Mouse (Mus musculus) cerebellum, postnatal 14 days (tissue): ENCODE data around the gene Psmb6.
A peak's percentile ranks its signal among the peaks of the same experiment; 100 is the strongest.
"Not testable (repeated sequence)": the region's sequence is repeated elsewhere in the genome, so short reads cannot be mapped to it uniquely, and the experiment has no call there.

ENCODE experiments used
- DNase-seq, 2 experiments: peaks; one replicate each; pipeline ENCODE4 v3.0.0; 2021; ENCODE audit warnings: mixed read lengths in 2 of 2

The Psmb6 gene

GRCm38 (mm10) chr11:70523306-70523989 is 1.7 kb upstream of the Psmb6 start:
- DNase-seq: not testable (repeated sequence)

DNA sequence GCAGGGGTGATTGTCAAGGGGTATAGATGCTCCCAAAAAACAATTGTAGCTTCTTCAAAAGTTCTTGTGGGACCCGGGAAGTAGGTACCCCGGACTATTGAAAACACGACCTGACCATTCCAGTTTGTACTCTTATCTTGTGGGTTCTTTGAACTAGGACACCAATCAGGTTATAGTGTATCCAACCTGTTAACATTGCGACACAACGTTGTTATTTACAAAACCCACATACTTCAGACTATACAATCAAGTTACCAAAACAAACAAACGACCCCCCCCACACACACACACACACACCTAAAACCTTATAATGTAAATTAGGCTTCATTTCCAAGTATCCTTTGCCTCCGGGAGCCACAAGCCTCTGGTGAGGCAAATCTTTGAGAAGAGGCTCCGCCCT is 385 bp upstream of the Psmb6 start:
- no peak for DNase-seq

DNA sequence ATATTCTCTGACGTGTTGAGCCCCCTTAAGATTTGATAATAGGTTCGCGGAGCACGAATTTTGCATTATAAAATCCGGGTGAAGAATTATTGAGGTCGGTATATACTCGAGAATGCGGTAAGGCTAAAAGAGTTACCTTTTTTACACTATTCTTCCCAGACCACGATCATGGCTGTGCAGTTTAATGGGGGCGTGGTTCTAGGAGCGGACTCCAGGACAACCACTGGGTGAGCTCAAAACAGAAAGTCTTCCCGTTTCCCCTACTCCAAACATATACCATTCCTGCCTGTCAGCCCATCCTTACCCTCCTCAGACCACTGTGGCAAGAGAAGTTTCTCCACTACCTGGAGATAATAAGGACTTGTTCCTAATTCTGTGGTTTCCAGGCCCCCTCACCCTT is 559 bp downstream of the Psmb6 start:
- DNase-seq: no peak

DNA sequence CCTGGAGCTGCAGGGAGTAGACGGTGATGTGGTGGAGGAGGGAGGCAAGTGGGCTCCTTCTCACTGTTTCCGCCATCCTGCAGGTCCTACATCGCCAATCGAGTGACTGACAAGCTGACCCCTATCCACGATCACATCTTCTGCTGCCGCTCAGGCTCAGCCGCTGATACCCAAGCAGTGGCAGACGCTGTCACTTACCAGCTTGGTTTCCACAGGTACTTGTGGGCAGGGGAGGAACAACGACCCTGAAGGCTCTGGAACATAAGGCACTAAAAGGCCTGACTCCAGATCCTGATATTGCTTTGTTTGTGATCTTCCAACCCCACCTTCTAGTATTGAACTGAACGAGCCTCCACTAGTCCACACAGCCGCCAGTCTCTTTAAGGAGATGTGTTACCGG is 1.0 kb downstream of the Psmb6 start:
- no peak for DNase-seq

- no peak for DNase-seq
These were observed 3.4 kb downstream of the Psmb6 start for GRCm38 (mm10) chr11:70528610-70529009.

GRCm38 (mm10) chr11:70531065-70531464 is 5.9 kb downstream of the Psmb6 start:
- DNase-seq: not testable (repeated sequence)

DNA sequence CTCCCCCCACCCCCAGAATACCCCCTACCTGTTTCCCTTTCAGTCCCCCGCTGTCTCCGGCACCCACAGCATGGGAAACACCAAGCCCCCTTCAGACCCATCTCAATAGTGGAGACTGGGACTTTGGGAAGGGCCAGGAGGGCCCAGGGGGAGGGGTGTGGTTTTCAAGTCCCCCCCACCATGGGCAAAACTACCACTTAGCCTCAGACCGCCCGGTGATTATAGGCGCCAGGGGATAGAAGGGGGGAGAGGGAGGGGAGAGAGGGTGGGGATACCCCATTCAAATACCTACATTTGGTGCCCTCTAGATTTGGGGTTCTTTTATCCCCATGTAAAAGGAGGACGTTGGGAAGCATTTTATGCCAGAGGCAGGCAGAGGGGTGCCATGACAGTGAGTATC is 7.7 kb downstream of the Psmb6 start, which contains the start of gene Gm40193:
Gene Gm40193 (minus strand): TSS at position 101 of the 400 bp plus-strand sequence.
- DNase-seq: no peak

GRCm38 (mm10) chr11:70539423-70539822 is 14.3 kb downstream of the Psmb6 start:
- DNase-seq: no peak

DNA sequence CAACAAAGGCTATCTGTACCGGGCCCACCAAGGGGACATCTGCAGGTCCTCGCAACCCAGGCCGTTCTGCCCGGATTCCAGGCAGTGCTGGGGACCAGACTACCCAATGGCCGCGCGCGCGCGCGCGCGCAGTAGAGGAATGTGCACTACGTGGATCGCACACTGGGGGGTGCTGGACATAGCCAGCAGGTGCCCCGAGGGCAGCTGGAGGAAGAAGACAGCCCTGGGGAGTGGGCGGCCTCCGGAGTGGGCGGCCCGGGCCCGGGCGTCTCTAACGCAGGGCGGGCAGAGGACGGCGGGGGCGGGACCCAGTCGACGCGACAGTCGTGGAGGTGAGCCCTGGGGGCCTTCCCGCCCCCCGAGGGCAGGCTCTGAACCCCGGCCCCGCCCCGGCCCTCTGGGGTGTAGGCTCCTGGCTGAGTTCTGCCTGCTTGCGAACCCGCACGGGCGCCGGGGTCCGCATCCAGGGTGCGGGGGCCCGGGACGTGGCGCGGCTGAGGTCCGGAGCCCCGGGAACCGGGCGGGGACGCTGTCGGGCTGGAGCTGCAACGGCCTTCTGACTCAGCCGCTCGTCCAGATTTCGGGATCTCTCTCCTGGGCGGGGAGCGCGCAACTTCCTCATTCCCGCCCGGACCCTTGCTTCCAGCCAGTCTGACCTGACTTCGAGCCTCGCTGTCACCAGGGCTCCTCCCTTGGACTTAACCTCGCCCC is 14.9 kb downstream of the Psmb6 start, which contains the start of gene Pld2:
Gene Pld2 (plus strand): TSS at position 188 of the 711 bp plus-strand sequence.
- peak; percentile 68 to 78 for DNase-seq

DNA sequence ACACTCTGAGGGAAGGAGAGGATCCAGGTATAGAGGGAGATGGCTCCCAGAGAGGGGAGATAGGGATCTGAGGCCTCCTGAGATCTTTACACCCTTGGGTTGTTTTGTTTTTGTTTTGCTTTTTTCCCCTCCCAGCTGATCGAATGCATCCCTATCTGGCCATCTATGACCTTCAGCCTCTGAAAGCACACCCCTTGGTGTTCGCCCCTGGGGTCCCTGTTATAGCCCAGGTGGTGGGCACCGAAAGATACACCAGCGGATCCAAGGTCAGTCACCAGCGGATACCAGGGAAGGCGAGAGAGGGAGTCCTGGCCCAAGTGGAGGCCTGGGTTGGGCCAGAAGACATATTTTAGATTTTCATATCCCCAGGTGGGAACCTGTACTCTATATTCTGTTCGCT is 15.8 kb downstream of the Psmb6 start:
- no peak for DNase-seq

GRCm38 (mm10) chr11:70541415-70541814 is 16.2 kb downstream of the Psmb6 start:
- no peak for DNase-seq

DNA sequence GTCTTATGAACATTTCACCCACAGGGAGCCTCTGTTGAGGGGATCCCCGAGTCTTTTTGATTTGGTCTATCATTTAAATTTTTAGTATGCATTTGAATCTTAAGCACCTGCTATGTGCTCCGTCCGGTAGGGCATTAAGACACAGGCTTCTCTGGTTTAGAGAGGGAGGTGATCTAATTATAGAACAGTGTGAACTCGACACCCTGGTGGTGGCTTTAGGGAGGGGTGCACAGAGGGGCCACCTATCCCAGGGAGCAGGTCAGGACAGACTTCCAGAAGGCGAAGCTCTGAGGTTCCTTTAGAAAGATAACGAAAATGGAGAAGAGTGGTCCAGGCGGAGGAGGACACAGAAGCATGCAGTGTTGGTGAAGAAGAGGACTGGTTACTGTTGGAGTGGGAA is 19.3 kb downstream of the Psmb6 start:
- no peak for DNase-seq

GRCm38 (mm10) chr11:70551526-70551925 is 26.4 kb downstream of the Psmb6 start:
- no peak for DNase-seq

DNA sequence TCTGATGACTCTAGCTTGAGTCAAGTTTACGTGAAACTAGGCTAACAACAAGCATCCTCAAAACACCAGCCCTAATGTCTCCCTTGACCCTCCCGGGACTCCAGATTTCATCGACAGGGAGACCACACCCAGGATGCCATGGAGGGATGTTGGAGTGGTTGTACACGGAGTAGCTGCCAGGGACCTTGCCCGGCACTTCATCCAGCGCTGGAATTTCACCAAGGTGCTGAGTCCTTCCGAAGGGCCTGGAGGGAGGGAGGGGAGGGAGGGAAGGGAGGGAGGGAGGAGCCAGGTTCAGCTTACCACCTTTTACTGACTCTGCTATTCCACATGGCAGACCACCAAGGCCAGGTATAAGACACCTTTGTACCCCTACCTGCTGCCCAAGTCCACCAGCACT is 28.8 kb downstream of the Psmb6 start:
- no peak for DNase-seq

- no peak for DNase-seq
These were observed 32.4 kb downstream of the Psmb6 start for GRCm38 (mm10) chr11:70557545-70557944.

DNA sequence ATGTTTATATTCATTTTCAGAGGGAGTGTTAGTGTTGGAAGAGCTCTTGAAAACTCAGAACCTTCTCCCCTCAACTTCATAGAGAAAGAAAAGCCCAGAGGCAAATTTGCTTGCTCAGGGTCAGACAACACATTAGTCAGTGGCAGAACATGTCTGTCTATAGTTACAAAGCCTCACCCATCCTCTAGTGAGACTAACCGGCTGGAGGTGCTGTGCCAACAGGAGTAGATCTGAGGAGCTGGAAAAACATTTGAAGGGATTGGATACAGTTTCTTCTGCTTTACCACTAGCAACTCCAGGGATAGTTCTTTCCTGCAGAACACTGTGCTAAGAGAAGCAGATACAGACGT is 36.7 kb downstream of the Psmb6 start:
- DNase-seq: no peak

GRCm38 (mm10) chr11:70562287-70562994 is 37.3 kb downstream of the Psmb6 start, which contains the start of gene Mink1:
TSS of gene Mink1 (plus strand) at chr11:70562881.
- DNase-seq: peak; percentile 91 to 95

GRCm38 (mm10) chr11:70562995-70563469 is 37.9 kb downstream of the Psmb6 start:
- no peak for DNase-seq

GRCm38 (mm10) chr11:70563470-70564275 is 38.5 kb downstream of the Psmb6 start:
- DNase-seq: peak; percentile 40 to 47

GRCm38 (mm10) chr11:70564276-70564873 is 39.2 kb downstream of the Psmb6 start:
- no peak for DNase-seq

GRCm38 (mm10) chr11:70566586-70566985 is 41.4 kb downstream of the Psmb6 start:
- no peak for DNase-seq

DNA sequence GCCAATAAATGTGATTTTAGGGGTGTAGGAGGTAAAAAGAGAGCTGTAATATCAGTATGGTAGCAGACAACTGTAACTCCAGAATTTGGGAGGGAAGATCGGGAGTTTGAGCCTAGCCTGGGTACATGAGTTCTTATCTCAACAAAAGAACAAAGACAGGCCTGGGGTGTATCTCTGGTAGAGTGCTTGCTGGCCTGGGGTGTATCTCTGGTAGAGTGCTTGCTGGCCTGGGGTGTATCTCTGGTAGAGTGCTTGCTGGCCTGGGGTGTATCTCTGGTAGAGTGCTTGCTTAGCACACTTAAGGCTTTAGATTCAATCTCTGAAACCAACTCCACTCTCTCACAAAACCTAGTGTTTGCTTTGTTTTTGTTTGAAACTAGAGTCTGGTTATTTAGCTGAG is 45.4 kb downstream of the Psmb6 start:
- not testable (repeated sequence) for DNase-seq
